Mouse (Mus musculus) hindbrain, embryonic 14.5 days (tissue): ENCODE measurements around the gene Pet117. TPM values are rescaled to one million over a fixed set of nuclear protein-coding genes. Genes with fewer than 3 reads are reported as not detected.

Experiments
- ATAC-seq: fragments of 200-750 bp; cut with Nextera tagmentation; 2 replicates; pipeline ENCODE4 v1.8.0; 2017; ENCODE audit warnings: moderate number of reproducible peaks, mild to moderate bottlenecking, moderate TSS enrichment, moderate library complexity; ENCODE audit not compliant: low FRiP score
- DNase-seq: peaks from one replicate; pipeline ENCODE4 v3.0.0-alpha.2; 2015; ENCODE audit warnings: low spot score
- H3K27ac ChIP-seq: fragments of 300-500 bp; sonication (generic); 2 replicates; pipeline ENCODE4 v1.5.1; 2014; ENCODE audit warnings: mild to moderate bottlenecking, moderate library complexity
- H3K27me3 ChIP-seq: fragments of 300-500 bp; sonication (generic); 2 replicates; pipeline ENCODE4 v1.6.1; 2014; ENCODE audit warnings: mild to moderate bottlenecking, low read length, mixed read lengths; ENCODE audit not compliant: control insufficient read depth, insufficient read depth
- H3K36me3 ChIP-seq: fragments of 300-500 bp; sonication (generic); replicated peaks from 2 replicates; pipeline ENCODE4 v1.6.1; 2014; ENCODE audit not compliant: control insufficient read depth, insufficient read depth
- H3K4me1 ChIP-seq: fragments of 300-500 bp; sonication (generic); replicated peaks from 2 replicates; pipeline ENCODE4 v1.6.1; 2014; ENCODE audit warnings: antibody characterized with exemption, low read length, mixed read lengths; ENCODE audit not compliant: control insufficient read depth, insufficient read depth
- H3K4me2 ChIP-seq: fragments of 300-500 bp; sonication (generic); replicated peaks from 2 replicates; pipeline ENCODE4 v1.6.1; 2014; ENCODE audit warnings: mild to moderate bottlenecking, moderate library complexity
- H3K4me3 ChIP-seq: fragments of 300-500 bp; sonication (generic); replicated peaks from 2 replicates; pipeline ENCODE4 v1.5.1; 2014; ENCODE audit warnings: mild to moderate bottlenecking, low read length
- H3K9ac ChIP-seq: fragments of 300-500 bp; sonication (generic); 2 replicates; pipeline ENCODE4 v1.6.1; 2014
- H3K9me3 ChIP-seq: fragments of 300-500 bp; sonication (generic); 2 replicates; pipeline ENCODE4 v1.6.1; 2016; ENCODE audit warnings: low read length; ENCODE audit not compliant: control insufficient read depth
- WGBS: fragments of 180-500 bp; shearing (Covaris S2); extraction: QIAGEN DNeasy Blood & Tissue Kit; methylation state at CpG from one replicate; pipeline ENCODE4 v1.1.7; 2014; 5-methylcytosine and 5-hydroxymethylcytosine counted together
- polyA plus RNA-seq: library from polyadenylated mRNA; unstranded; fragments of >200 nt; fragmentation: Nextera tagmentation; extraction: Ambion mirVana; gene quantifications from 2 replicates; pipeline ENCODE4 v1.2.1, GENCODE M21; 2014

The Pet117 gene
- polyA plus RNA-seq, 1 experiment from 2014 or later: 3.0 TPM

GRCm38 (mm10) chr2:144371566-144371965 lies 2.8 kb downstream of the Pet117 start:
- Histone ChIP-seq H3K9ac (no peak overlapping the region), H3K36me3 (peaks cover 47% of the 10 kb centered on the region), H3K9me3 (no peaks in the 10 kb centered on the region), H3K4me1 (peaks cover 16% of the 10 kb centered on the region), H3K4me2 (no peak overlapping the region), H3K4me3 (no peak overlapping the region), H3K27me3 (no peaks in the 10 kb centered on the region), H3K27ac (no peak overlapping the region)
- DNase-seq (no peak), ATAC-seq (no peak)
- 88% methylated on average over 4 of the region's 4 CpGs for WGBS

- no peak overlapping the region for H3K9ac ChIP-seq
- H3K4me2 ChIP-seq: no peak overlapping the region
- 96% methylated on average over 9 of the region's 9 CpGs for WGBS
- no peak for ATAC-seq
- DNase-seq: no peak
- H3K9me3 ChIP-seq: no peaks in the 10 kb centered on the region
- no peak overlapping the region for H3K27ac ChIP-seq
- peaks cover 15% of the 10 kb centered on the region for H3K4me1 ChIP-seq
- H3K4me3 ChIP-seq: no peak overlapping the region
- H3K36me3 ChIP-seq: peaks cover 62% of the 10 kb centered on the region
- H3K27me3 ChIP-seq: no peaks in the 10 kb centered on the region
Measured at GRCm38 (mm10) chr2:144373063-144373462, 4.3 kb downstream of the Pet117 start.

- H3K36me3 ChIP-seq: peaks cover 83% of the 10 kb centered on the region
- WGBS: 97% methylated on average over 10 of the region's 10 CpGs
- H3K4me3 ChIP-seq: no peak overlapping the region
- H3K4me1 ChIP-seq: peaks cover 5% of the 10 kb centered on the region
- no peak overlapping the region for H3K27ac ChIP-seq
- no peaks in the 10 kb centered on the region for H3K9me3 ChIP-seq
- H3K9ac ChIP-seq: no peak overlapping the region
- H3K27me3 ChIP-seq: no peaks in the 10 kb centered on the region
- DNase-seq: no peak
- H3K4me2 ChIP-seq: no peak overlapping the region
- ATAC-seq: no peak
Measured at GRCm38 (mm10) chr2:144375063-144375703, 6.4 kb downstream of the Pet117 start.

GRCm38 (mm10) chr2:144381293-144381692 lies 12.5 kb downstream of the Pet117 start:
- Histone ChIP-seq H3K27me3 (no peaks in the 10 kb centered on the region), H3K9me3 (no peaks in the 10 kb centered on the region), H3K4me1 (no peaks in the 10 kb centered on the region), H3K36me3 (peaks cover 91% of the 10 kb centered on the region), H3K4me3 (no peak overlapping the region), H3K27ac (no peak overlapping the region), H3K4me2 (no peak overlapping the region), H3K9ac (no peak overlapping the region)
- ATAC-seq (no peak), DNase-seq (no peak)
- WGBS: 91% methylated on average over 3 of the region's 3 CpGs

GRCm38 (mm10) chr2:144381741-144382140 lies 12.9 kb downstream of the Pet117 start:
- 94% methylated on average over 4 of the region's 4 CpGs for WGBS
- H3K9ac ChIP-seq: no peak overlapping the region

GRCm38 (mm10) chr2:144382624-144383138 lies 13.9 kb downstream of the Pet117 start:
- H3K9ac ChIP-seq: no peak overlapping the region
- DNase-seq (no peak), ATAC-seq (no peak)
- no peak overlapping the region for H3K4me2 ChIP-seq
- H3K27ac ChIP-seq: no peak overlapping the region
- H3K9me3 ChIP-seq: no peaks in the 10 kb centered on the region
- no peaks in the 10 kb centered on the region for H3K27me3 ChIP-seq
- WGBS: 88% methylated on average over 7 of the region's 7 CpGs
- H3K36me3 ChIP-seq: peaks cover 82% of the 10 kb centered on the region
- H3K4me3 ChIP-seq: no peak overlapping the region
- no peaks in the 10 kb centered on the region for H3K4me1 ChIP-seq

More at GRCm38 (mm10) chr2:144381741-144382140, 12.9 kb downstream of the Pet117 start:
- Histone ChIP-seq H3K27ac (no peak overlapping the region), H3K27me3 (no peaks in the 10 kb centered on the region), H3K9me3 (no peaks in the 10 kb centered on the region), H3K4me2 (no peak overlapping the region), H3K36me3 (peaks cover 91% of the 10 kb centered on the region), H3K4me1 (no peaks in the 10 kb centered on the region), H3K4me3 (no peak overlapping the region)
- DNase-seq: no peak
- no peak for ATAC-seq

- Histone ChIP-seq H3K4me3 (no peak overlapping the region), H3K27ac (no peak overlapping the region), H3K27me3 (no peaks in the 10 kb centered on the region), H3K9me3 (0 out of 2 replicates have a peak, but pooled peaks cover 3% of the 10 kb centered on the region), H3K36me3 (peaks cover 74% of the 10 kb centered on the region), H3K4me2 (no peak overlapping the region), H3K4me1 (no peaks in the 10 kb centered on the region), H3K9ac (no peak overlapping the region)
- no peak for DNase-seq
- WGBS: 77% methylated on average over 2 of the region's 2 CpGs
- ATAC-seq: no peak
Measured at GRCm38 (mm10) chr2:144386296-144386695, 17.5 kb downstream of the Pet117 start.

- Histone ChIP-seq H3K4me3 (no peak overlapping the region), H3K27ac (no peak overlapping the region), H3K4me1 (no peaks in the 10 kb centered on the region), H3K36me3 (peaks cover 72% of the 10 kb centered on the region), H3K9ac (no peak overlapping the region), H3K27me3 (no peaks in the 10 kb centered on the region), H3K4me2 (no peak overlapping the region), H3K9me3 (0 out of 2 replicates have a peak, but pooled peaks cover 3% of the 10 kb centered on the region)
- ATAC-seq: no peak
- WGBS: 50% methylated on average over 3 of the region's 3 CpGs
- no peak for DNase-seq
Measured at GRCm38 (mm10) chr2:144388416-144388815, 19.6 kb downstream of the Pet117 start.

- DNase-seq (no peak), ATAC-seq (no peak)
- no peak overlapping the region for H3K9ac ChIP-seq
- no peaks in the 10 kb centered on the region for H3K27me3 ChIP-seq
- H3K9me3 ChIP-seq: no peaks in the 10 kb centered on the region
- H3K4me3 ChIP-seq: no peak overlapping the region
- H3K27ac ChIP-seq: no peak overlapping the region
- peaks cover 75% of the 10 kb centered on the region for H3K36me3 ChIP-seq
- WGBS: 92% methylated on average over 4 of the region's 4 CpGs
- no peaks in the 10 kb centered on the region for H3K4me1 ChIP-seq
- no peak overlapping the region for H3K4me2 ChIP-seq
Measured at GRCm38 (mm10) chr2:144399531-144399930, 30.7 kb downstream of the Pet117 start.
